Mouse (Mus musculus) 3134 (cell line): Measurements from ENCODE around the gene Tmem39b.
A peak's percentile ranks its signal among the peaks of the same experiment; 100 is the strongest.

Experiments
- DNase-seq: peaks from one replicate; pipeline ENCODE4 v3.0.0-alpha.2; 2011; ENCODE audit warnings: low spot score; ENCODE audit not compliant: insufficient read length; ENCODE audit errors: extremely low read depth

The Tmem39b gene

GRCm38 (mm10) chr4:129684531-129684930, 12.1 kb downstream of the Tmem39b start:
- no peak for DNase-seq

DNA sequence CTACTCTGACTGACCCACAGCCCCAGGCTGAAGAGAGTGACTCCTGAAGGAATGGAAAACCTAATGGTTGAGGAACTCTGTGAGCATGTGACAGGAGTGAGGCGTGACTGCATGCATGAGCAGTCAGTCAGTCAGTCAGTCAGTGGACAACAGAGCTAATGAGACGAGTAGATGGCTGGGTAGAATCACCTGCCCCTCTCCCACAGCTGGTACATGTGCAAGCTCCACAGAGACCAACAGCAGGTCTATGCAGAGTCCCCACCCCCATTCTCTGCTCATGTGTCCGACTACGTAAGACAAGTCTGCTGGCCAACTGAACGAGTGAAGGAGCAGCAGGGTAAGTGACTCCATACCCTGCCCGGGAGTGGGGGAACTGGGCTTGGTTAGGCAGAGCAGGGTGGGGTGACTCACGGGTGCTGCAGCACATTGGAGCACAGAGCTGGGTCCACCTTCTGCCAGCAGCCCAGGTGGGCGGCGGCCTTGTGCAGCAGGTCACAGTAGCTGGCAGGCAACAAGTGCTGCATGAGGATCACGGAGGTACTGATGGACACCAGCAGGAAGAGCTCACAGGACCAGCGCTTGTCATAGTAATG, 12.6 kb downstream of the Tmem39b start:
- no peak for DNase-seq

GRCm38 (mm10) chr4:129681837-129682236, 14.8 kb downstream of the Tmem39b start:
- DNase-seq = no peak

GRCm38 (mm10) chr4:129672878-129673449, 23.7 kb downstream of the Tmem39b start:
- DNase-seq = no peak

DNA sequence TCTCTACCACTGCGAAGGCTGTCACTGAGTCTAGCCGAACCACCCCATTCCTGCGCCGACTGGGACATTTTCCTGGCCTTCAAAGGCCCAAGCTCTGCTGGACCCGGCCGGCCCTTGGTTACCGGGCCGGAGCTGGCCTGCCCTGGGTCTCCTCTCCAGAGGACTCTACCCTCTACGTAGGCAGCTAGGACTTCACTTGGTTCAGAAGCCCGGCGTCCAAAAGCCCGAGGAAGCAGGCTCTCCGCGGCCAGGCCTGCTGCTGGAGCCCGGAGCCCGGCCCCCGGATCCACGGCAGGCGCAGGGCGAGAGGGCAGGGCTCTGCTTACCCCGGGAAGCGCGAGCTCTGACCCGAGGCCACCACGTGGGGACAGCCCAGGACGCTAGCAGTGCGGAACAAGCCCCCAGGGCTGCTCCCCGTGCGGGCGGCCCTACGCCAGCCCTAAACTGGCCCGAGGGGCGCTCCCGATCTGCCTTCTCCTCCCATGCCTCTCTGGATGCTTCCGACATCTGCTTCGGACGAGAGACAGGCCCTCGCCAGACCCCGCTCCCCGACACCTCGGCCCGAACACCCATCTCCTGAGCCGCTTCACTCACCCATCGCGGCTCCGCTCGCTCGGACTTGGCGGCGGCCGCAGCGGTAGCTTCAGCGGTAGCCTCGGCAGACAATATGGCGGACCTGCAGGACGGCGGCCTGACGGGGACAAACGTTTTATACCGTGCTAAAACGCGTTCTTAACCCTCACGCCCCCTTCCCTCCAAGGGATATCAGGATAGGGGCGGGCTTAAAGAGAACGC, 24.4 kb downstream of the Tmem39b start, which contains the start of gene Kpna6:
Kpna6 (minus strand) TSS at position 685 of the 795 bp plus-strand sequence.
- peak; percentile 83 for DNase-seq

DNA sequence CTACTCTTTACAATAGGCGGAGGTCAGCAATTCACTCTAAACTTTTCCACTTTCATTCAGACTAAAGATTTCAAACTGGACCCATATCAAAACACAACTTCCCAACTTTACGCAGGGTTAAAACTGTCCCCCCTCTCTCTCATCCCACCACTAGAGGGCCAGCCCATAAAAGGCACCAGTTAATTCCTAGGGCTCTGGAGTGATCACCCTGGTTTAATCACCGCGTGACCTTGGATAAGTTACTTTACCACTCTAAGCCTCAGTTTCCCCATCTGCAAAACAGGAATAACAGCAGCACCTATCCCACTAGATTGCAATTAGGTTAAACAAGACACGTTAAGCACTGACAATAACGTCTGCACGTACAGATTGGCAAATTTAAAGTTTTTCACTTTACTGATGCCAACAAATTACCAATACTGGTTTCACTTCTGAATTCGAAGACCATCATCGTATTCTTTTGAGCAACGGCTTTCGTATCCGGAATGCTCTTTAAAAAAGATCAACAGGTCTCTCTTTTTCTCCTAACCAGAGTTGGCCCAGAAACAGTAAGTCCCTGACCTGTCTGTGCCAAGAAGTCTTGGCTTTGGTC, 25.1 kb downstream of the Tmem39b start:
- no peak for DNase-seq

DNA sequence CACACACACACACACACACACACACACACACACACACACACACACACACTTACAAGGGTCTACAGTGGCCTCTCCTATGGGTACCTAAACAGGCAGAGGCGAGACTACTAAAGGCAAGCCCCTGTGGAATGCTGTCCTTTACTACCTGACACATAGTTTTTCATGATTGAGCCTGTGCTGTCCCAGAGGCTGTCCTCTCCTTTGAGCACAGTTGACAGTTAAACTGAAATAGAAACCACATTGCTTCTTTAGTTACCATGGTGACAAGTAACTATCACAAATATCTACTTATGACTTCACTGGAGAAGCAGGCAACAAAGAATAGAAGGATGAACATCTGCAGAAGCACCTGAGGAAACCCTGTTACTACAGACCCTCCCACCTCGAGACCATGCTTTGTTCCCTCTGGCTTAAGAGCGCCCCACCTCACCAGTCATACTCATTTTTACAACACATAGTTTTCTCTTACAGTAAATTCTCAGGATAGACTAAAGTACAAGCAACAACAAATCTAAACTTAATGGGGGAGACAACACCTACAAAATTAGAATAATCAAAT, 34.3 kb downstream of the Tmem39b start:
- no peak for DNase-seq

DNA sequence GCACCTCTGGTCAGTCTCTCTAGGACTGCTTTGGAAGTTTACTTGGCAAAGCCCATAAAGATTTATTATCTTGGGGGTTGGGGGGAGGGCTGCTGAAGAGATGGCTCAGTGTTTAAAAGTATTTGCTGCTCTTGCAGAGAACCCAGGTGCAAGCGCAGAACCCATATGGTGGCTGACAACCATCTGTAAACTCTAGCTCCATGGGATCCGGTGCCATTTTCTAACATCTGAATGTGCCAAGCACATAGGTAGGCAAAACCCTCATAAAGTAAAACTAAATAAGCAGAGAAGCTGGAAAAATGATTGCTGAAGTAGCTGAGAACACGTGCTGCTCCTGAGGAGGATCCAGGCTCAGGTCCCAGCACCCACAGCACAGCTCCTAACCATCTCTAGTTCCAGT, 35.1 kb downstream of the Tmem39b start:
- no peak for DNase-seq

- DNase-seq = no peak
Measured at GRCm38 (mm10) chr4:129654770-129655169, 41.9 kb downstream of the Tmem39b start.

DNA sequence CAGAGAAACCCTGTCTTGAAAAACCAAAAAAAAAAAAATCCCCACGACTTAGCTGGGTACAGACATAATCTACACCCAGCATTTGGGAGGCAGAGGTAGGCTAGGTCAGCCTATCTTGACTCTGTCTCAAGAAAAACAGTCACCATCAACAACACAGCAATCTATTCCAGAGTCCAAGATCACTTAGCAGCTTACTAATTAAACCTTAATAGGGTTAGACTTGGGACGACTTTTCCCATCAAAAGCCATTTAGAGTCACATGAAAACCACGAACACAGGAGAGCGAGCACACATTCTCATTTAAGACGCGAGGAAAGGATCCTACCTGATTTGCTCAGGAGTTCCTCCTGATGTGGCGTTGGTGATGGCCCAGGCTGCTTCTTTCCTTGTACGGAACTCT, 46.3 kb downstream of the Tmem39b start:
- DNase-seq = no peak

DNA sequence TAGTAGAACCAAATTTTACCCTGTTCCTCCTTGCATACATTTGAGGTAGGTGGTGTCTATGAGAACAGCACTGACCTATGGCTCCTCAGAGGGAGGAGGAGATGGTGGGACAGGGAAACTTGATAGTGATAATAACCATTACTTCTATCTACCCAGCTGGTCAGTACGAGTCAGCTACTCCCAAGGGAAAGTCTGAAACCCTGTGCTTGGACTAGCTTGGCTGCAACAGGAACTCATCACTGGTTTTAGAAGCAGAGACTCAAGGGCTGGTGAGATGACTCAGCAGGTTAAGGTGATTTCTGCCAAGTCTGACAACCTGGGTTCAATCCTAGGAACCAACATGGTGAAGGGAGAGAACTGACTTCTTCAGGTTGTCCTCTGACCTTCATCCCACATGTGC, 48.0 kb downstream of the Tmem39b start:
- DNase-seq = no peak

- DNase-seq = no peak
Measured at GRCm38 (mm10) chr4:129645204-129645603, 51.4 kb downstream of the Tmem39b start.

DNA sequence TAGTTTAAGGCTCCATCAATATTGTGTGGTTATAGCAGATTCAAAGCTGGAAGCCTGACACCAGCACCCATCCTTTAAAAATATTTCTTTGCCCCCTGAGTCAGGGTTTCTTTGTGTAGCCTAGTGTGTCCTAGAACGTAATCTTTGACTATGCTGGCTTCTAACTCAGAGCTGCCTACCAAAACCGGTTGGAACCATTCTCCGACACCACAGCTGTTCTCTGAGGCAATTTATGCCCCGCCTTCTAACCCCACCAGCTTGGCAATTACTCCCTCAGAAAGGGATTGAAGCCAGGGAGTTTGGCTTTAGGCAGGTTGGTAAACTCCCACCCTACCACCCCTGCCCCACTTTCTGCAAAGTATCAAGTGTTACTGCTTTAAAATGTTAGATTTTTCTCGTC, 54.9 kb downstream of the Tmem39b start:
- no peak for DNase-seq

- peak; percentile 96 for DNase-seq
Measured at GRCm38 (mm10) chr4:129640638-129641467, 55.8 kb downstream of the Tmem39b start, which contains the start of gene Txlna. Gene Txlna (minus strand): TSS chr4:129641065.

DNA sequence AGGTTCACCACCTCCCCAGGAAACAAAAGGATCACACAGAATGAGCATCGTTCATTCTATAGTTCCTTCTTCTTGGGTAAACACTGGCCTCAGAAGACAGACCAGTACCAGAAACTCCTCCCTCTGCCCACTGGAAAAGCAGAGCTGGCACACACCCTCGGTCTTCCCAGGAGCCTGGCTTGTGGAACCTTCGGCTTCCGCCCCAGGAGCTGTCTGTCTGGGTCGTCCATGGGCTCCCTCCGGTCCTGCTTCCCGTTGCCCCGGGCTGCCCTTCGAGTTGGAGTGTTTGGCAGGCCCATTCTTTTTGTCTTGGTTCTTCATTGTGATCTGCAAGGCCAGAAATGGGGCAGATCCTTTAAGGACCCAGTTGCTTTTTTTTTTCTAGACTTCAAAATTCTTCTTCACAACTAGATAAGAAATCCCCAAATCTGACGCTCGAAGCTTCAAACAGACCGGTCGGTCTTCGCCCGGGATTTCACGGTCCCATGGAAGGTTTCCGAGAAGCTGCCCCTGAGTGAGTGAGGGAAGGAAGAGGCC, 56.5 kb downstream of the Tmem39b start:
- no peak for DNase-seq

GRCm38 (mm10) chr4:129639221-129639620, 57.4 kb downstream of the Tmem39b start:
- DNase-seq = no peak

- no peak for DNase-seq
Measured at GRCm38 (mm10) chr4:129633852-129634251, 62.8 kb downstream of the Tmem39b start.

GRCm38 (mm10) chr4:129631867-129632266, 64.8 kb downstream of the Tmem39b start:
- DNase-seq = no peak

DNA sequence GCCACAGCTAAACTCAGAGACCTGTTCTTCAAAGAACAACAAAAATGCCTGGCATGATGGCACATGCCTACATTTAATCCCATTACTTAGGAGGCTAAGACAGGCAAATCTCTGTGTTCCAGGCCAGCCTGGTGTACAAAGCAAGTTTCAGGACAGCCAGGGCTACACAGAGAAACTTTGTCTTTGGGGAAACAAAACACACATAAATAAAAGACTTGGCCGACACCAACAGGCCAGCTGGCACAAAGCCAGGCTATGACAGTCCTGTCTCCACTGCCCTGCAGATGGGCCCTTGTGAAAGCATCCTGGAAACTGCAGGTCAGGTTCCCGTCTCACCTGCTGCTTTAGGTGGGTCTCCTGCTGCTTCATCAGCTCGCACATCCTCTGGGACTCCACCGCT, 65.7 kb downstream of the Tmem39b start:
- no peak for DNase-seq
